Mouse (Mus musculus): ENCODE measurements at regions not wholly inside any gene's neighbourhood (a gene's known extent, or its start where the extent isn't known, plus 50 kb on each side); places are given as distances from the start of the nearest gene placed in this dataset.

DNA sequence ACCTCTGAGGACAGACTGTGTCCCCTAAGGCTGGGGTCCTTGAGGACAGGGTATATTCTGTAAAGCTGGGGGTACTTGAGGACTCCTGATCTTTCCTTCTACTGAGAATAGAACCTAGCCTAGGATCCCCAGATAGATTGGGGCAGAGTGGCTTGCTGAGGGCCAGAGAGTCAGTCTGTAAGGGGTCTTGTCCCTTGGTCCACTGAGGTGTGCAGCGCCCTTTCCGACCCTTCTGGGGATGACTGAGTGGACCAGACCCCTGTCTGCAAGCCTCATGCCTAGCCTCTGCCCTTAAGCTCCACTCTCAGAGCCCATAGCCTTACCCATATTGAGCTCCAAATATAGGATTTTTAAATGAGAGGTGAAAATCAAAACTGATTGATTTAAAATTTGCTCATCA lies 152.2 kb upstream of the Mocs1 start:
- Histone ChIP-seq H3K9ac (ENCODE audit: low read length) (no peak overlapping the region), H3K27ac (replicated peaks) (no peak overlapping the region), H3K27me3 (ENCODE audit: control insufficient read depth, insufficient read depth, low read length) (no peaks in the 10 kb centered on the region), H3K4me1 (replicated peaks; ENCODE audit: control insufficient read depth, insufficient read depth) (no peaks in the 10 kb centered on the region), H3K4me2 (replicated peaks; ENCODE audit: low read depth) (no peak overlapping the region), H3K9me3 (ENCODE audit: control insufficient read depth, low read length) (no peaks in the 10 kb centered on the region), H3K4me3 (ENCODE audit: low read depth, low read length) (no peak overlapping the region), H3K36me3 (ENCODE audit: control insufficient read depth, insufficient read depth, low read length) (no peaks in the 10 kb centered on the region)
- ATAC-seq (ENCODE audit: low FRiP score, low TSS enrichment) (no peak), DNase-seq (ENCODE audit: low spot score) (no peak)
- no peak for TF ChIP-seq CTCF (IDR thresholded peaks at IDR 0.05; ENCODE audit: low read depth)
- no peak for TF ChIP-seq EP300 (optimal IDR thresholded peaks at IDR 0.05)
- WGBS: 94% methylated on average over 2 of the region's 2 CpGs

DNA sequence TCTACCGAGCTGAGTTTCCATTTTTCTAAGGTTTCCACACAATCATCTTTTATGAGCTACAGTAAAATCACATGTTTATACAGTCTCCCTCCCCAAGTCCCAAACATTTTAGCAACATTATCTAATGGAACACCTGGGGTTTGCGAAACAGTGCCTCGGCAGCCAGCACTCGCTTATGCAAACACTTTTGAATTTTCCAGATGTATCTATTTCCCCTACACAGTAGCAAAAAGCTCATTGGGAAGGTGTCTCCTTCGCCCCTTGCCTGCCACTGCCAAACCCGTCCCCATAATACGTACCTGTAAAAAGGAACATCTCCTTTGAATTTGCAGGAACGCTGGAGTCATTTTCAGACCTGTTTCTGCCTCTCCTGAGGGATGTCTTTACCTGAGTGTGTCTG lies 149.6 kb upstream of the Mocs1 start:
- Histone ChIP-seq H3K4me1 (replicated peaks; ENCODE audit: control insufficient read depth, insufficient read depth) (no peaks in the 10 kb centered on the region), H3K27ac (replicated peaks) (no peak overlapping the region), H3K27me3 (ENCODE audit: control insufficient read depth, insufficient read depth, low read length) (no peaks in the 10 kb centered on the region), H3K36me3 (ENCODE audit: control insufficient read depth, insufficient read depth, low read length) (no peaks in the 10 kb centered on the region), H3K9me3 (ENCODE audit: control insufficient read depth, low read length) (no peaks in the 10 kb centered on the region), H3K9ac (ENCODE audit: low read length) (no peak overlapping the region), H3K4me2 (replicated peaks; ENCODE audit: low read depth) (no peak overlapping the region), H3K4me3 (ENCODE audit: low read depth, low read length) (no peak overlapping the region)
- 61% methylated on average over 8 of the region's 8 CpGs for WGBS
- ATAC-seq (ENCODE audit: low FRiP score, low TSS enrichment) (no peak), DNase-seq (ENCODE audit: low spot score) (no peak)
- TF ChIP-seq EP300 (optimal IDR thresholded peaks at IDR 0.05) (no peak), CTCF (IDR thresholded peaks at IDR 0.05; ENCODE audit: low read depth) (no peak)

DNA sequence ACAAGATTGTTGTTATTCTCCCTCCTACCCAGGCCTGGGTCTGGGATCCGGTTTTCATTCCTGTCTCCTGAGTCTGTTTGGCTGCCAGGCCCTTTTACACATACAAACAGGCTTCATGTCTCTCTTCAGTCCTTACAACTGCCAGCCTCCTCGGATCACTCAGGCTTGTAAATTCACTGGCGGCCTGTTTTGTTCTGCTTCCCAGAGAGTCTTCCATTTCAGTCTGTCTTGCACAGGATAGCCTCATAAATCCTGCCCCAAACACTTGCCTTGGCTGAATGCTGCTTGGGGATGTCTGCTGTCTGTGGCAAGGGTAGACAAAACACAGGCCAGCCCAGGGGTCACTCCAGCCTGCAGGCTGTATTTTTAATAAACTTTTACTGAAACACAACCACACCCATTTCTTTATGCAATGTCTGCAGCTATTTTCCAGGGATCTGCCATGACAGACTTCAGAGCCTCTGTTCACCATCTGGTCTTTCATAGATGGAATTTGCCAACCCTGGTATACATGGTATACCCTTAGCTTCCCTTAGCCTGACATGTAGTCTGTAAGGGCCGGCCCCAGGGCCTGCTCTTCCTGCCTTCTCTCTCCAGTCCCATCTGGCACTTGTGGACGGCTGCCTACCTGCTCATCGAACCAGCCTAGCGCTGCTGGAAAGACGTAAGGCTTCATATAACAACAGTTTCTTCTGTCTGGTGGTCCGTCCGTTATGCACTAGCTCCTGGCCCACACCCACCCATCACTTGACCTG lies 149.0 kb upstream of the Mocs1 start:
- no peak for DNase-seq (ENCODE audit: low spot score)

DNA sequence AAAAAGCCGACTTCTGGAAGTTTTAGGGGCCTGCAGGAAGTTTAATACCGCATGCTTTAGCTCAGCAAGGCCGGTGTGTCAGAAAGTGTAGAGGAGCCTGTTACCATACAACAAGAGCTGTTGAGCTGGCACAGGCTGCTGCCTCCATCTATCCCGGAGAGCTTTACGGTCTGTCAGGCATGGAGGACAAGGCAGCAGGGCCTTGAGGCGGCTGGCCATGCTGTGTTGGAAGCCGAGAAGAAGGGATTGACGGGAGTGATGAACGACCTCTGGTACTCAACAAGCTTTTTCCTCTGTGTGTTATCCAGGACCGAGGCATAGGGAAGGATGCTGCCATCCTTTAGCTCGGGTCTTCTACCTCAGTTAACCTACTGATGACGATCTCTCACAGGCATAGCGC lies 146.8 kb upstream of the Mocs1 start:
- no peaks in the 10 kb centered on the region for H3K9me3 ChIP-seq (ENCODE audit: control insufficient read depth, low read length)
- no peak overlapping the region for H3K4me2 ChIP-seq (replicated peaks; ENCODE audit: low read depth)
- TF ChIP-seq EP300 (optimal IDR thresholded peaks at IDR 0.05): no peak
- no peak for TF ChIP-seq CTCF (IDR thresholded peaks at IDR 0.05; ENCODE audit: low read depth)
- no peak overlapping the region for H3K4me3 ChIP-seq (ENCODE audit: low read depth, low read length)
- no peak overlapping the region for H3K9ac ChIP-seq (ENCODE audit: low read length)
- H3K4me1 ChIP-seq (replicated peaks; ENCODE audit: control insufficient read depth, insufficient read depth): no peaks in the 10 kb centered on the region
- no peak for ATAC-seq (ENCODE audit: low FRiP score, low TSS enrichment)
- DNase-seq (ENCODE audit: low spot score): no peak
- no peaks in the 10 kb centered on the region for H3K36me3 ChIP-seq (ENCODE audit: control insufficient read depth, insufficient read depth, low read length)
- H3K27me3 ChIP-seq (ENCODE audit: control insufficient read depth, insufficient read depth, low read length): no peaks in the 10 kb centered on the region
- no peak overlapping the region for H3K27ac ChIP-seq (replicated peaks)
- WGBS: 78% methylated on average over 13 of the region's 13 CpGs

More for the DNA sequence above, 149.0 kb upstream of the Mocs1 start:
- Histone ChIP-seq H3K27ac (replicated peaks) (no peak overlapping the region), H3K9ac (ENCODE audit: low read length) (no peak overlapping the region), H3K9me3 (ENCODE audit: control insufficient read depth, low read length) (no peaks in the 10 kb centered on the region), H3K4me1 (replicated peaks; ENCODE audit: control insufficient read depth, insufficient read depth) (no peaks in the 10 kb centered on the region), H3K36me3 (ENCODE audit: control insufficient read depth, insufficient read depth, low read length) (no peaks in the 10 kb centered on the region), H3K4me3 (ENCODE audit: low read depth, low read length) (no peak overlapping the region), H3K4me2 (replicated peaks; ENCODE audit: low read depth) (no peak overlapping the region), H3K27me3 (ENCODE audit: control insufficient read depth, insufficient read depth, low read length) (no peaks in the 10 kb centered on the region)
- no peak for ATAC-seq (ENCODE audit: low FRiP score, low TSS enrichment)
- TF ChIP-seq CTCF (IDR thresholded peaks at IDR 0.05; ENCODE audit: low read depth) (no peak), EP300 (optimal IDR thresholded peaks at IDR 0.05) (no peak)
- 65% methylated on average over 10 of the region's 10 CpGs for WGBS

DNA sequence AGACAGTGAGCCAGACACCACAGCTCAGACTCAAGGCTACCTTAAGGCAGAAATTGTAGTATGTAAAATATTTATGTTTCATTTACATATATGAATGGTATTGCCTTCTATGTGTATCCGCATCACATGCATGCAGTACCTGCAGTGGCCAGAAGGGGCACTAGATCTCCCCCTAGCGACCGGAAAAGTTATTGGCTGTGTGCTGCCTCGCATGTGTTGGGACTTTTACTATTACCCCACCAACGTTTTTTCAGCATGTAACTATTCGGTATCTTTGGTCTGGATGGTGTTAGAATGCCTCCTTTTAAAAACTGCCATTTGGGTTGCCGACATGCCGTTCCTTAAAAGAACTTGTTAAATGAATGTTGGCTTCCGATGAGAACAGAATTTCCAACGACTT lies 145.7 kb upstream of the Mocs1 start:
- Histone ChIP-seq H3K9me3 (ENCODE audit: control insufficient read depth, low read length) (no peaks in the 10 kb centered on the region), H3K27ac (replicated peaks) (no peak overlapping the region), H3K4me1 (replicated peaks; ENCODE audit: control insufficient read depth, insufficient read depth) (no peaks in the 10 kb centered on the region), H3K4me2 (replicated peaks; ENCODE audit: low read depth) (no peak overlapping the region), H3K4me3 (ENCODE audit: low read depth, low read length) (no peak overlapping the region), H3K9ac (ENCODE audit: low read length) (no peak overlapping the region), H3K27me3 (ENCODE audit: control insufficient read depth, insufficient read depth, low read length) (no peaks in the 10 kb centered on the region), H3K36me3 (ENCODE audit: control insufficient read depth, insufficient read depth, low read length) (no peaks in the 10 kb centered on the region)
- ATAC-seq (ENCODE audit: low FRiP score, low TSS enrichment) (no peak), DNase-seq (ENCODE audit: low spot score) (no peak)
- TF ChIP-seq CTCF (IDR thresholded peaks at IDR 0.05; ENCODE audit: low read depth) (peak; percentile 60), EP300 (optimal IDR thresholded peaks at IDR 0.05) (no peak)
- WGBS: 84% methylated on average over 10 of the region's 10 CpGs

DNA sequence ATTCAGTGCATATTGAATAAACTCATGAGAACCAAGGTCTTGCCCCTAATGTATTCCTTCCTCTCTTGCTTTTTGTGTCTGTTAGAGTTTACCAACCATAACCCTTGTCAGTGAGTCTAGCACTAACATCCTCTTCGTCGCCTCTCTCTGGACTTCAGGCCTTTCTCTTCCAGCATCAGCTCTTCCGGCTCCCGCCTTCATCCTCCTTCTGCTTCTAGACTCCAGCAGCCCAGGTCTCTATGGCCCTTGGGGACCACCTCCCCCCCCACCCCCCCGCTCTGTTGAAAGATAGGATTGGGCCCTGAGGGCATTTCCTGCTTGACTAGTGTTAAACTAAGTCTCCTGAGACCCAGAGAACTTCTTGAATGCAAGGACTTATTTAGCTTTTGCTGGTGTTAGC lies 144.7 kb upstream of the Mocs1 start:
- no peak overlapping the region for H3K27ac ChIP-seq (replicated peaks)
- no peak for ATAC-seq (ENCODE audit: low FRiP score, low TSS enrichment)
- no peak overlapping the region for H3K4me2 ChIP-seq (replicated peaks; ENCODE audit: low read depth)
- TF ChIP-seq CTCF (IDR thresholded peaks at IDR 0.05; ENCODE audit: low read depth) (no peak), EP300 (optimal IDR thresholded peaks at IDR 0.05) (no peak)
- no peaks in the 10 kb centered on the region for H3K27me3 ChIP-seq (ENCODE audit: control insufficient read depth, insufficient read depth, low read length)
- H3K9me3 ChIP-seq (ENCODE audit: control insufficient read depth, low read length): no peaks in the 10 kb centered on the region
- no peaks in the 10 kb centered on the region for H3K36me3 ChIP-seq (ENCODE audit: control insufficient read depth, insufficient read depth, low read length)
- H3K4me1 ChIP-seq (replicated peaks; ENCODE audit: control insufficient read depth, insufficient read depth): no peaks in the 10 kb centered on the region
- H3K4me3 ChIP-seq (ENCODE audit: low read depth, low read length): no peak overlapping the region
- no peak overlapping the region for H3K9ac ChIP-seq (ENCODE audit: low read length)
- DNase-seq (ENCODE audit: low spot score): no peak
- 89% methylated on average over 5 of the region's 5 CpGs for WGBS
